Mouse (Mus musculus): ENCODE measurements around the gene Tuba4a. TPM values are rescaled to one million over a fixed set of nuclear protein-coding genes. Genes with fewer than 3 reads are reported as not detected.

The Tuba4a gene
- 68.7 and 86.5 TPM in 2 replicates for polyA plus RNA-seq (2014; fragmentation: Nextera tagmentation; extraction: Ambion mirVana)

- H3K27me3 ChIP-seq (replicated peaks; ENCODE audit: control insufficient read depth, insufficient read depth, low read length) = peaks cover 41% of the 10 kb centered on the region
- WGBS = 2% methylated on average over 34 of the region's 34 CpGs
- H3K4me2 ChIP-seq (ENCODE audit: low read length) = peak within 1 kb of the TSS; percentile 99
- H3K9me3 ChIP-seq (ENCODE audit: control insufficient read depth, low read length) = no peaks in the 10 kb centered on the region
- no peak for DNase-seq (ENCODE audit: low spot score)
- peak within 1 kb of the TSS; percentile 45 for H3K9ac ChIP-seq (ENCODE audit: low read length)
- H3K27ac ChIP-seq (ENCODE audit: low read depth) = no peak within 1 kb of the TSS
- H3K4me3 ChIP-seq (ENCODE audit: low read depth, low read length) = peak within 1 kb of the TSS; percentile 59
- peaks cover 13% of the 10 kb centered on the region for H3K36me3 ChIP-seq (ENCODE audit: control insufficient read depth, insufficient read depth, low read length)
- ATAC-seq (replicated peaks; ENCODE audit: low FRiP score, low TSS enrichment, low read depth) = peak; percentile 29
- peaks cover 5% of the 10 kb centered on the region for H3K4me1 ChIP-seq (replicated peaks; ENCODE audit: control insufficient read depth, insufficient read depth, low read length)
These were observed at the start of gene Tuba4a for GRCm38 (mm10) chr1:75219531-75219930. Gene Tuba4a, minus strand, starts transcription at chr1:75219865.

GRCm38 (mm10) chr1:75264091-75264880 lies 44.6 kb upstream of the Tuba4a start, which contains the start of gene Ptprn:
Gene Ptprn, minus strand, starts transcription at chr1:75264502.
- DNase-seq (ENCODE audit: low spot score) (no peak), ATAC-seq (replicated peaks; ENCODE audit: low FRiP score, low TSS enrichment, low read depth) (no peak)
- H3K36me3 ChIP-seq (ENCODE audit: control insufficient read depth, insufficient read depth, low read length) = no peaks in the 10 kb centered on the region
- H3K9me3 ChIP-seq (ENCODE audit: control insufficient read depth, low read length) = no peaks in the 10 kb centered on the region
- H3K27ac ChIP-seq (ENCODE audit: low read depth) = no peak within 1 kb of the TSS
- no peaks in the 10 kb centered on the region for H3K4me1 ChIP-seq (replicated peaks; ENCODE audit: control insufficient read depth, insufficient read depth, low read length)
- no peak within 1 kb of the TSS for H3K9ac ChIP-seq (ENCODE audit: low read length)
- H3K4me3 ChIP-seq (ENCODE audit: low read depth, low read length) = 0 out of 2 replicates have a peak within 1 kb of the TSS, but pooled peaks have one; percentile 4
- WGBS = 11% methylated on average over 30 of the region's 32 CpGs
- H3K27me3 ChIP-seq (replicated peaks; ENCODE audit: control insufficient read depth, insufficient read depth, low read length) = peaks cover 52% of the 10 kb centered on the region
- peak within 1 kb of the TSS; percentile 11 for H3K4me2 ChIP-seq (ENCODE audit: low read length)

GRCm38 (mm10) chr1:75262969-75263951 lies 43.6 kb upstream of the Tuba4a start:
- ATAC-seq (replicated peaks; ENCODE audit: low FRiP score, low TSS enrichment, low read depth) = 0 out of 2 replicates have a peak, but pooled peaks have one; percentile 58

DNA sequence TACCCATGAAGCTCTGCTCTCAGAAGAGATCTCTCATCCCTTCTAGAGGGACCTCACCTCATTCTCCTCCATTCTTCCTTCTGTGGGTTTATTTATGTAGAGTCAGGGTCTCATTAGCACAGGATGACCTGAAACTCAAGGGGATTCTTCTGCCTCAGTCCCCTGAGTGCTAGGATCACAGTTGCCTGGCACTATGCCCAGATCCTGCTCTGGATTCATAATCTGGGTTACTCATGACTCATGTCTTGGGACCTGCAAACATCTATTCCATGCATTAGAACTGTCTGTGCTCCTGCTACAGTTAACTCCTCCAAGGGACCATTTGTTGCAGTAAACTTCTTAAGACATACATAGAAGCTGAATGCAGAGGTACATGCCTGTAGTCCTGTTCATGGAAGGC lies 41.6 kb upstream of the Tuba4a start:
- DNase-seq (ENCODE audit: low spot score) (no peak), ATAC-seq (replicated peaks; ENCODE audit: low FRiP score, low TSS enrichment, low read depth) (no peak)
- no peak overlapping the region for H3K4me2 ChIP-seq (ENCODE audit: low read length)

More at GRCm38 (mm10) chr1:75262969-75263951, 43.6 kb upstream of the Tuba4a start:
- H3K36me3 ChIP-seq (ENCODE audit: control insufficient read depth, insufficient read depth, low read length) = no peaks in the 10 kb centered on the region
- no peak overlapping the region for H3K9ac ChIP-seq (ENCODE audit: low read length)
- H3K27me3 ChIP-seq (replicated peaks; ENCODE audit: control insufficient read depth, insufficient read depth, low read length) = peaks cover 49% of the 10 kb centered on the region
- H3K4me2 ChIP-seq (ENCODE audit: low read length) = peak overlapping the region; percentile 11
- WGBS = 2% methylated on average over 40 of the region's 40 CpGs
- no peak overlapping the region for H3K4me3 ChIP-seq (ENCODE audit: low read depth, low read length)
- peak; percentile 92 for DNase-seq (ENCODE audit: low spot score)
- H3K27ac ChIP-seq (ENCODE audit: low read depth) = no peak overlapping the region
- H3K9me3 ChIP-seq (ENCODE audit: control insufficient read depth, low read length) = no peaks in the 10 kb centered on the region
- no peaks in the 10 kb centered on the region for H3K4me1 ChIP-seq (replicated peaks; ENCODE audit: control insufficient read depth, insufficient read depth, low read length)

GRCm38 (mm10) chr1:75255516-75256046 lies 35.9 kb upstream of the Tuba4a start:
- DNase-seq (ENCODE audit: low spot score) = no peak
- no peak overlapping the region for H3K9ac ChIP-seq (ENCODE audit: low read length)
- no peaks in the 10 kb centered on the region for H3K9me3 ChIP-seq (ENCODE audit: control insufficient read depth, low read length)
- H3K4me2 ChIP-seq (ENCODE audit: low read length) = no peak overlapping the region
- H3K36me3 ChIP-seq (ENCODE audit: control insufficient read depth, insufficient read depth, low read length) = no peaks in the 10 kb centered on the region
- H3K27ac ChIP-seq (ENCODE audit: low read depth) = no peak overlapping the region
- 63% methylated on average over 10 of the region's 10 CpGs for WGBS
- 0 out of 2 replicates have a peak, but pooled peaks cover 5% of the 10 kb centered on the region for H3K4me1 ChIP-seq (replicated peaks; ENCODE audit: control insufficient read depth, insufficient read depth, low read length)
- ATAC-seq (replicated peaks; ENCODE audit: low FRiP score, low TSS enrichment, low read depth) = no peak
- no peaks in the 10 kb centered on the region for H3K27me3 ChIP-seq (replicated peaks; ENCODE audit: control insufficient read depth, insufficient read depth, low read length)
- H3K4me3 ChIP-seq (ENCODE audit: low read depth, low read length) = no peak overlapping the region

More for the DNA sequence above, 41.6 kb upstream of the Tuba4a start:
- Histone ChIP-seq H3K4me3 (ENCODE audit: low read depth, low read length) (no peak overlapping the region), H3K9ac (ENCODE audit: low read length) (no peak overlapping the region), H3K27me3 (replicated peaks; ENCODE audit: control insufficient read depth, insufficient read depth, low read length) (peaks cover 43% of the 10 kb centered on the region), H3K27ac (ENCODE audit: low read depth) (no peak overlapping the region), H3K4me1 (replicated peaks; ENCODE audit: control insufficient read depth, insufficient read depth, low read length) (no peaks in the 10 kb centered on the region), H3K9me3 (ENCODE audit: control insufficient read depth, low read length) (no peaks in the 10 kb centered on the region), H3K36me3 (ENCODE audit: control insufficient read depth, insufficient read depth, low read length) (no peaks in the 10 kb centered on the region)

- DNase-seq (ENCODE audit: low spot score) (no peak), ATAC-seq (replicated peaks; ENCODE audit: low FRiP score, low TSS enrichment, low read depth) (no peak)
- Histone ChIP-seq H3K9ac (ENCODE audit: low read length) (no peak overlapping the region), H3K4me2 (ENCODE audit: low read length) (no peak overlapping the region), H3K4me1 (replicated peaks; ENCODE audit: control insufficient read depth, insufficient read depth, low read length) (0 out of 2 replicates have a peak, but pooled peaks cover 5% of the 10 kb centered on the region), H3K27me3 (replicated peaks; ENCODE audit: control insufficient read depth, insufficient read depth, low read length) (no peaks in the 10 kb centered on the region), H3K36me3 (ENCODE audit: control insufficient read depth, insufficient read depth, low read length) (no peaks in the 10 kb centered on the region), H3K27ac (ENCODE audit: low read depth) (no peak overlapping the region), H3K4me3 (ENCODE audit: low read depth, low read length) (no peak overlapping the region), H3K9me3 (ENCODE audit: control insufficient read depth, low read length) (no peaks in the 10 kb centered on the region)
- WGBS = 73% methylated on average over 8 of the region's 8 CpGs
These were observed 35.0 kb upstream of the Tuba4a start for GRCm38 (mm10) chr1:75254625-75255013.

DNA sequence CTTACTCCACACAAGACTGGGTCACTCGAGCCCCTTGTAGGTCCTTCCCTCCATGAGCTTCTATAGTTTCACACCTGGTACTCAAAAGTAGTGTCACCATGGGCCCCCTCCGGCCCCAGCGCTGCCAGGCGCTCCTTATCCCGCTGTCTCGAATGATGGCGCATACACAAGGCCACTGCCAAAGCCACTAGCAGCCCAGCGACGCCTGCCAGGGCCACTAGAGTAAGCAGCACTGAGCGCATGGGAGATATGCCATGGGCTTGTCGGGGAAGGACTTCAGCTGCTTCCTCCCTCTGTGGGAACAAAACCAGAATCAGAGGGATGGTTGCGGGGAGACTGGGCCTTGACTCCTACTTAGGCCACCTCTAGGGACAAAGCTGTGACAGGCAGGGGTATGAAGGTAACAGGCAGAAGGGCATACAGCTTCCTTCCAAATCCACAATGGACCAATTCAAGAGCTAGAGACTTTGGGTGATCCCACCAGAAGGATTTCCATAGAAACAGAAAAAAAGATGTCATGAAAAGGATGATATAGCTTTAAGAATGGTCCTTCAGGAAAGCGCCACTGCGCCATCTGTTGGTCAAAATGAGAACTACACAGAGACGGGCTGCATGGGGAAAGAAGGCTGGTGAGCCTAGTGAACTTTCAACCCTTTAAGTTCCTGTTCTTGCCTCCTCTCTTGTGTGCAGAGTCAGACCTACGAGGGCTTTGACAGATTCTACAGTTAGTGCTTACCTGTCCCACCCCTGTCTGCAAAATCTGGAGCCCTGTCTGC lies 34.4 kb upstream of the Tuba4a start:
- Histone ChIP-seq H3K27me3 (replicated peaks; ENCODE audit: control insufficient read depth, insufficient read depth, low read length) (no peaks in the 10 kb centered on the region), H3K4me3 (ENCODE audit: low read depth, low read length) (no peak overlapping the region), H3K9ac (ENCODE audit: low read length) (no peak overlapping the region), H3K9me3 (ENCODE audit: control insufficient read depth, low read length) (no peaks in the 10 kb centered on the region), H3K27ac (ENCODE audit: low read depth) (no peak overlapping the region), H3K4me2 (ENCODE audit: low read length) (no peak overlapping the region), H3K36me3 (ENCODE audit: control insufficient read depth, insufficient read depth, low read length) (no peaks in the 10 kb centered on the region), H3K4me1 (replicated peaks; ENCODE audit: control insufficient read depth, insufficient read depth, low read length) (0 out of 2 replicates have a peak, but pooled peaks cover 5% of the 10 kb centered on the region)
- ATAC-seq (replicated peaks; ENCODE audit: low FRiP score, low TSS enrichment, low read depth) (no peak), DNase-seq (ENCODE audit: low spot score) (peak; percentile 95)
- 63% methylated on average over 16 of the region's 16 CpGs for WGBS
